Mouse (Mus musculus) brain, embryonic 14.5 days (tissue): ENCODE measurements around the gene Gc.

ENCODE experiments used
- CTCF ChIP-seq: fragments of 200-500 bp; IDR thresholded peaks from 2 replicates; pipeline ENCODE4 v1.5.1; 2012; ENCODE audit warnings: inconsistent platforms, mild to moderate bottlenecking, moderate library complexity, borderline replicate concordance; ENCODE audit not compliant: insufficient read depth, insufficient read length; ENCODE audit errors: extremely low read depth
- POLR2A ChIP-seq: fragments of 200-500 bp; IDR thresholded peaks from 2 replicates; pipeline ENCODE4 v1.6.1; 2012; ENCODE audit warnings: mild to moderate bottlenecking, inconsistent platforms, borderline replicate concordance; ENCODE audit not compliant: poor library complexity, insufficient read depth, insufficient read length, severe bottlenecking; ENCODE audit errors: extremely low read depth

GRCm38 (mm10) chr5:89449325-89449724 lies 8.4 kb downstream of the Gc start:
- TF ChIP-seq POLR2A (no peak), CTCF (no peak)
